Mouse (Mus musculus) effector memory CD4-positive, alpha-beta T cell, adult 7 months (primary cell): ENCODE results near the gene Nudt3. TPM values are rescaled to one million over a fixed set of nuclear protein-coding genes. Genes with fewer than 3 reads are reported as not detected.

ENCODE experiments used
- polyA plus RNA-seq: library from polyadenylated mRNA; unstranded; fragments of 100-300 nt; shearing (Covaris generic); gene quantifications from one replicate; pipeline ENCODE4 v1.2.1, GENCODE M21; 2017

Nudt3 gene
- polyA plus RNA-seq, result 60.5 TPM

DNA sequence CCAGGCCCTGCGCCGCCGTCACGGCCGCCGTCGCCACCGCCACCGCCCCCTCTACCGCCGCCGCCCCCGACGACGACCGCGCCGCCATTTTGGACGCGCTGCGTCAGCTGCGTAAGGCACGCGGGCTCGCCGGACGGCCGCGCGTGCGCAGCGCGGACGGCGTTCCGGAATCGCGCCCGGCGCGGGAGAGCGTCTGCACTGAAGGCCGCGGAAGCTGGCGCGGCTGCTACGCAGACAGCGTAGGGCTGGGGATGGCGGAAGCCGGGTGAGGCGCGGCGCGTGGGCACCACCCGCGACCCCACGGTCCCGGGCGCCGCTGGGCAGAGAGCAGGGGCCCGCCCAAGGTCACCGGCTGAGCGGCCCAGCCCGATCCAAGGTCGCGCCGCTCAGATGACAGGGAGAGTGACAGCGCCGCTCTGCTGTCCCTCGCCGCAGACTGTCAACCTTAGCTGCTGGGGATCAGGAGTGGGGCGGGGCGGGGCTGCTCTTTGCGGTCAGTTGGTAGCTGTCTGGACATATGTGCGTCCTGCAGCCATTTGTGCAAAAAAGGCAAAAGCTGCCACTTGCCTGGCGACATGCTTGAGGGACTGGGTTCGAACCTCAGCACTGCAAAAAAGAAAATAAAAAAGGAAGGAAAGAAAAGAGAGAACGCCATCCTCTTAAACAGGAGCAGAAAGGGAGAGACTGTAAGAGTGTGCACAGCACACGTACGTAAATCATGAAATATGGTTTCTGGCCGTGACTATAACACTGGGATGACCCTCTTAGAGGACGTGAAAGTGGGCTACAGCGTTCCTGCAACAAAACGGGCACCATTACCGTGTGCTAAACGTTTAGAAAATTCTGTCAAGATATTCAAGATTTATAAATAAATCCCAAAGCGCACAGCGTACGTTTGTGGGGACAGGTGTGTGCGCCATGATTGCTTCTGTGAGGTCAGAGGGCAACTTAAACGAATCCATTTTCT, at the start of gene Nudt3:
TSS of gene Nudt3 (minus strand) at position 136 of the 967 bp plus-strand sequence.

DNA sequence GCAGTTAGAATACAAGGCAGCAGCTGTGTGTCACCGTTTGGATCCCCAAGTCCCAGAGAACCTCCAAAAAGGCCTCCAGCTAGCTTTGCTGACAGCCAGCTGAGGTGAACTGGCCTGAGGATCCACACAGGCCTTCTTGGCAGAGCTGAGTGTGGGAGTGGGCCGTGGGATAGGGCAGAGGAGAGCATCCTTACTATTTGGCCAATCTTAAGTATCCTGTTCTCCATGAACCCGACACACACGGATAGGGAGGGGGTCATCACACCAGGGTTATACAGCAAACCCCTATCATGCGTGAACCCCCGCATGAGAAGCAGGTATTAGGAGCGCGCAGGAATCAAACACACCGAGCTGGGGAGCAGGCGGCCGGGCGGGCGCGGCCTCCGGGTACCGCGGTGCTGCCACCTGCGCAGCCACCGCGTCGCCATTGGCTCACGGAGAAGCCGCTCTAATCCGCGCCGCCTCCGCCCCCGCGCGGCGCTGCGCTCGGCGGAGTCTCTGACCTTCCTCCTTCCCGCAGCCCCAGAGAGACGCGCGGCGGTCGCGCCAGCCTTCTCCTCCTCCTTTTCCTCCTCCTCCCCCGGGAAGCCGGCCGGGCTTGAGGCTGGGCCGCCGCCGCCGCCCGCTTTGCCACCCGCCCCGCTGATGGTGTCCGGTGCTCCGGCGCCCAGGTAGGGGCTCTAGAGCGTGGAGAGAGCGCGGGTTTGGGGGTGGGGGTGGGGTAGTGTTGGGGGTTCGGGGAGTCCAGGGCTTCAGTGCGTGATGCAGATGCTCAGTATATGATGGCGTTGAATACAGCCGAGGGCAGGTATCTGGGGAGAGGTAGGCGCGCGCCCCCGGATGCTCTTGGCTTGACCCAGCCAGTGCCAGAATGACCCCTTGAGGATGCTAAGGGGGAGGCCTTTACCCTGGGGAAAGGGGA, 32.1 kb upstream of the Nudt3 start, which contains the start of gene Pacsin1:
TSS of gene Pacsin1 (plus strand) at position 421 of the 922 bp plus-strand sequence.

DNA sequence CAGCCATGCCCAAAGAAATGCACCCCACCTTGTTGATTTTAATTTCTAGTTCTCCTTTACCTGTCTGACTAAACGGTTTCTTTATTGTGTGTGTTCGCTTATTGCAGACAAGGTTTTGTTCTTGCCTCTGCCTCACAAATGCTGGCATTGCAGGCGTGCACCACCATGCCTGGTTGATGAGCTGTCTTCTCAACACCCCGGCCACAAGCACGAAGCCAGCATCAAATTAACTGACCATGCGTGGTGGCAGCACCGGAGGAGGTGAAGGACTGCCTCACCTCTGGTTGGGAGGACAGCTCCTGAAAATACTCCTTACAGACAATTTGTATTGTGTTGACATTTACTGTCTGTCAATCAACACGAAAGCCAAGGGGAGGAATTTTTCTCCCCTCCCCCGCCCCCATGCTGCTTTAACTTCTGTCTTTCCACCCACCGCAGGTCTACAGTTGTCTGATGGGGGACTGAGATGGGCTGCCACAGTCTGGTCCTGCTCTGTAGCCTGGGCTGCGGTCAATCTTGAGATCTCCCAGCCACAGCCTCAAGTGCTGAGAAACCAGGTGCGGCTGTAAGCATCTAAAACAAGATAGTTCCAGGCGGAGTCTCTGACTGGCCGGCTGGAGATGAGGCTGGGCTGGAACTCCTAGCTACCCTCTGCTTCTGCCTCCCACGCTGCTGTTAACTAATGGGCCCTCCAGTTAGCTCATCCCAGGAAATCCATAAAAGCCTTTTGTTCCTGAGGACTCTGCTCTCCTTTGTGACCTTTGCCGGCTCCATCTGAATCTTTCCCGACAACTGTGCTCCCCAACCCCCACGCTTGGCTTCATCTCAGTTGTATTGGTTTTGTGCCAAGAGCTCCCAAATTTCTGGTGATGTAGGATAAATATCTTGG, 13.1 kb upstream of the Nudt3 start, which contains the start of gene Rps10:
TSS of gene Rps10 (minus strand) at position 538 of the 889 bp plus-strand sequence.

DNA sequence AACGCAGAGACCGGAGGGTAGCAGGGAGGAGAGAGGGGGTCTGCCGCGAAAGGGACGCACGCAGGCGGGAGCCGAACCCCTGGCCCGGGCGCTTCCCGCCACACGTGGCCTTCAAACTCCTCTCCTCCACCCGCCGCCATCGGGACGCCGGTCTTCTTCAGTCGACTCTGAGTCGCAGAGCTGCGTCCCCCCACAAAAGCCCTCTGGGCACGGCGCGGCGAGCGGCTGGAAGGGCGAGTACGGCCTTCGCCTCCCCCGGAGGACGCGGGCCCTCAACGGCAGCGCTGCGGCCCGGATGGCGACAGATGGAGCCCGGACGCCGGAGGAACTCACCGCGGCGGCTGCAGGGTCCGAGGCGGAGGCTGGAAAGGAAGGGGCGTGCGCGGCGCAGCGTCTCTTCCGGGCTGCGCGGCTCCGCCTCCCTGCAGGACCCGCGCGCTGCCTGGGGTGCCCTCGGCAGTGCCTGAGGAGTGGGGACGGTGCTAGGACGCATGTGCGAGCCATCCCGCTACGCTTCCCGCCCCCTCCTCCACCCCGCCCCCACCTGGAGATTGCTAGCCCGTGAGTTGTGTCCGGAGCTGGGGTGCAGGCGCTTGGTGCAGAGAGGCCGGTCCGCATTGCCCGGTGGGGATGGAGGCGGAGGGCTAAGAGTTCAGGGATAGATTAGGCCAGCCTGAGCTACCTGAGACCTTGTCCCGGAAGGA, 11.7 kb upstream of the Nudt3 start, which contains the start of gene RPS10-NUDT3:
TSS of gene RPS10-NUDT3 (minus strand) at position 352 of the 704 bp plus-strand sequence.

DNA sequence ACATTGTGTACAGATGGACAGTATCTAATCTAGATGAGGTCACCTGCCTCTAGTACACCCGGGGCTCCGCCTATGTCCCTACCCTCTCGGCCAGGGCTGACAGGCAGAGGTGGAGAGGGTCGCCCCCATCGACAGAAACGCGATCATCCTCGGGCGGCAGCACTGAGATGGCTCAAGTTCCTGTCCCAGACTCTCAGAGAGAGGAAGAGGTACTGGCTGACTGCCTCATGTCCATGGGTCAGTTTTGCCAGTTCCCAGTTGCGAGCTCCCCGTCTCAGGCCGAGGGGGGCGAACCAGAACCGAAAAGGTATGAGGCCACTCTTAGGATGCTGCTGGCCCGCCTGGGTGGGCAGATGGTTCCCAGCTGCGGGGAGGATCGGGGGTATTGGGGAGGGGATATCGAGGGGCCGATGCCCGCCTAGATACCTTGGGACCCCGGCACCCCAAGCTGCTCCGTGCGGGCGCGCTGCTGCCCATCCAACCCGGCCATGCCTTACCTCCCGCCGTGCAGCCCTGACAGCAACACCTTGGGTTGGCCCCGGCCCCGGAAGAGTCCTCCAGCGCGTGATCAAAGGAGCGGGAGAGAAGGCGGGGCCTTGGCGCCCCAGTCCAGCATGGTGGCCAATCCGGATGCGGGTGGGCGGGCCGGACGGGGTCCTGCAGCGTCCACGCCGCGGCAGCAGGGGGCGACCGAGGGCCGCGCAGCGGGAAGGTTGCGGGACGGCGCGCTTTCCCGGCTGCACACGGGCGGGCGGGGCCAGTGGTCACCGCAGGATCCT, 57.9 kb downstream of the Nudt3 start, which contains the start of gene AI413582:
TSS of gene AI413582 (minus strand) at position 594 of the 779 bp plus-strand sequence.

DNA sequence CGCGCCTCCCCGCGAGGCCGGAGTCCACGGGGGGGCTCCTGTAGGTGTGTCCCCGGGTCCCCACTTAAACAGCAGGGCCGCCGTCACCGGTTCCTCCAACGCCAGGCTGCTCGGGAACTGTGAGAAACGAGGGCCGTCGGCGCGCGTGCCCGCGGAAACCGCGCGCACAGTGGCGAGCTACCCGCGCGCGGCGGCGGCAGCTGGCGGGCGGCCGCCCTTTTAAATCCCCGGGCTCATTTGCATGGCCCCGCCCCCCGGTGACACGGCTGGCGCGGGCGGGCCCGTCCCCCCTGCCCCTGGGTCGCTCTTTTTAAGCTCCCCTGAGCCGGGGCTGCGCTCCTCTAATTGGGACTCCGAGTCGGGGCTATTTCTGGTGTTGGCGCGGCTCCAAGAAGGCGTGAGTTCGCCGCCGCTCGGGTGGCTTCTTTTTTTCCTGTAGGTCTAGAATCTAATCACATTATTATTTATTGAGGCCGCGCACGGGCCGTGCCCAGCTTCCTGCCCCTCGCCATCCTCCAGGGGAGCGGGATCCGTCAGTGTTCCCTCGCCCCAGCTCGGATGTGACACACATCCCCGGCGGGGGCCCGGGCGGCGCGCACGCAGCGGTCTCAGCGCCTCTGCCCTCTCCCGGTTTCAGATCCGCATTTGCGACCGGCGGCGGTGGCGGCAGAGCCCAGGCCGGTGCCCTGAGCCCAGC, 66.8 kb downstream of the Nudt3 start, which contains the start of gene Hmga1:
TSS of gene Hmga1 (plus strand) at position 183 of the 697 bp plus-strand sequence.

Other genes with a start within 250 kb of the Nudt3 start
- 0.27 TPM for gene Grm4, start 102.1 kb downstream of the Nudt3 start, polyA plus RNA-seq
- gene Hmga1, start 67.0 kb downstream of the Nudt3 start, polyA plus RNA-seq, result 55.6 TPM
- gene AI413582, start 57.7 kb downstream of the Nudt3 start, polyA plus RNA-seq, result 100 TPM
- not detected for gene RPS10-NUDT3, start 11.7 kb upstream of the Nudt3 start, polyA plus RNA-seq
- 979 TPM for gene Rps10, start 13.2 kb upstream of the Nudt3 start, polyA plus RNA-seq
- gene Pacsin1, start 32.0 kb upstream of the Nudt3 start, polyA plus RNA-seq, result 14.1 TPM
- not detected for gene Spdef, start 105.5 kb upstream of the Nudt3 start, polyA plus RNA-seq
- 31.9 TPM for gene D17Wsu92e, start 197.2 kb upstream of the Nudt3 start, polyA plus RNA-seq
- gene Snrpc, start 214.7 kb upstream of the Nudt3 start, polyA plus RNA-seq, result 105 TPM
- gene Uhrf1bp1, start 232.9 kb upstream of the Nudt3 start, polyA plus RNA-seq, result 1.5 TPM